Mouse (Mus musculus) midbrain, postnatal 0 days (tissue): Measurements from ENCODE around the gene Lmx1b. TPM values are rescaled to one million over a fixed set of nuclear protein-coding genes. Genes with fewer than 3 reads are reported as not detected.

Experiments used
- ATAC-seq: fragments of 200-750 bp; cut with Nextera tagmentation; 2 replicates; pipeline ENCODE4 v1.8.0; 2017; ENCODE audit warnings: moderate number of reproducible peaks, mild to moderate bottlenecking, moderate TSS enrichment, moderate library complexity; ENCODE audit not compliant: low FRiP score
- DNase-seq: peaks from one replicate; pipeline ENCODE4 v3.0.0-alpha.2; 2015; ENCODE audit warnings: low spot score
- H3K27ac ChIP-seq: fragments of 300-500 bp; sonication (generic); 2 replicates; pipeline ENCODE4 v1.5.1; 2014; ENCODE audit warnings: low read depth, mild to moderate bottlenecking, low read length, mixed read lengths
- H3K27me3 ChIP-seq: fragments of 300-500 bp; sonication (generic); 2 replicates; pipeline ENCODE4 v1.6.1; 2014; ENCODE audit warnings: low read length, control low read depth, mixed read lengths; ENCODE audit not compliant: insufficient read depth
- H3K36me3 ChIP-seq: fragments of 300-500 bp; sonication (generic); 2 replicates; pipeline ENCODE4 v1.6.1; 2014; ENCODE audit warnings: low read length, control low read depth, mixed read lengths; ENCODE audit not compliant: insufficient read depth
- H3K4me1 ChIP-seq: fragments of 300-500 bp; sonication (generic); 2 replicates; pipeline ENCODE4 v1.6.1; 2014; ENCODE audit warnings: mild to moderate bottlenecking, control low read depth, antibody characterized with exemption, low read length, mixed read lengths; ENCODE audit not compliant: insufficient read depth
- H3K4me2 ChIP-seq: fragments of 300-500 bp; sonication (generic); 2 replicates; pipeline ENCODE4 v1.6.1; 2014; ENCODE audit warnings: low read depth, mild to moderate bottlenecking, low read length, mixed read lengths; ENCODE audit not compliant: poor library complexity, severe bottlenecking
- H3K4me3 ChIP-seq: fragments of 300-500 bp; sonication (generic); 2 replicates; pipeline ENCODE4 v1.5.1; 2014; ENCODE audit warnings: low read depth, mild to moderate bottlenecking, low read length, moderate library complexity
- H3K9ac ChIP-seq: fragments of 300-500 bp; sonication (generic); replicated peaks from 2 replicates; pipeline ENCODE4 v1.6.1; 2014; ENCODE audit warnings: mild to moderate bottlenecking, low read length, moderate library complexity, mixed read lengths; ENCODE audit not compliant: poor library complexity, severe bottlenecking
- H3K9me3 ChIP-seq: fragments of 300-500 bp; sonication (generic); 2 replicates; pipeline ENCODE4 v1.6.1; 2016; ENCODE audit warnings: low read length, control low read depth
- CTCF ChIP-seq: IDR thresholded peaks from 2 replicates; pipeline ENCODE4 v1.5.1; 2016; ENCODE audit warnings: antibody characterized with exemption, mild to moderate bottlenecking
- WGBS: fragments of 180-500 bp; shearing (Covaris S2); extraction: QIAGEN DNeasy Blood & Tissue Kit; methylation state at CpG from one replicate; pipeline ENCODE4 v1.1.7; 2014; 5-methylcytosine and 5-hydroxymethylcytosine counted together
- polyA plus RNA-seq: library from polyadenylated mRNA; unstranded; fragments of >200 nt; fragmentation: Nextera tagmentation; extraction: Ambion mirVana; gene quantifications from 2 replicates; pipeline ENCODE4 v1.2.1, GENCODE M21; 2015
- total RNA-seq: library from RNA; depleted of rRNA; stranded (reverse); fragments of >200 nt; gene quantifications from 2 replicates; pipeline ENCODE4 v1.2.3, GENCODE M21; 2014; rRNA removed

Gene Lmx1b
- total and polyA plus RNA-seq, 2 experiments from 2014 or later, result 0.83 to 8.4 TPM

- Histone ChIP-seq H3K4me3 (no peak overlapping the region), H3K27ac (no peak overlapping the region), H3K4me1 (no peaks in the 10 kb centered on the region), H3K36me3 (no peaks in the 10 kb centered on the region), H3K9ac (no peak overlapping the region), H3K9me3 (peaks cover 6% of the 10 kb centered on the region; the same call in 1 of the 2 replicates), H3K27me3 (no peaks in the 10 kb centered on the region), H3K4me2 (no peak overlapping the region)
- WGBS, result 62% methylated on average over 5 of the region's 5 CpGs
- ATAC-seq (no peak), DNase-seq (peak; percentile 52)
- TF ChIP-seq CTCF, result no peak
Measured at GRCm38 (mm10) chr2:33525274-33526055, 114.8 kb downstream of the Lmx1b start.

- TF ChIP-seq CTCF, result no peak
- Histone ChIP-seq H3K27ac (no peak overlapping the region), H3K9me3 (no peaks in the 10 kb centered on the region), H3K4me1 (no peaks in the 10 kb centered on the region), H3K27me3 (no peaks in the 10 kb centered on the region), H3K36me3 (no peaks in the 10 kb centered on the region), H3K4me2 (no peak overlapping the region), H3K9ac (no peak overlapping the region), H3K4me3 (no peak overlapping the region)
- DNase-seq, result no peak
- ATAC-seq, result no peak
- WGBS, result 46% methylated on average over 19 of the region's 19 CpGs
Measured at GRCm38 (mm10) chr2:33515856-33516255, 124.5 kb downstream of the Lmx1b start.

- Histone ChIP-seq H3K27ac (no peak overlapping the region), H3K36me3 (no peaks in the 10 kb centered on the region), H3K27me3 (no peaks in the 10 kb centered on the region), H3K4me3 (no peak overlapping the region), H3K9ac (no peak overlapping the region), H3K4me1 (no peaks in the 10 kb centered on the region), H3K9me3 (no peaks in the 10 kb centered on the region), H3K4me2 (no peak overlapping the region)
- no peak for TF ChIP-seq CTCF
- ATAC-seq (no peak), DNase-seq (no peak)
- 92% methylated on average over 8 of the region's 8 CpGs for WGBS
Measured at GRCm38 (mm10) chr2:33515431-33515830, 124.9 kb downstream of the Lmx1b start.

Other genes with a start within 250 kb of the Lmx1b start
- 24.9 and 25.3 TPM in 2 replicates for gene Zbtb34, start 209.2 kb downstream of the Lmx1b start, total RNA-seq
- gene Zbtb34, start 209.2 kb downstream of the Lmx1b start, polyA plus RNA-seq, result 3.1 and 3.8 TPM in 2 replicates
- 37.4 and 39.6 TPM in 2 replicates for gene Zbtb43, start 172.0 kb downstream of the Lmx1b start, total RNA-seq
- 19.8 and 21.2 TPM in 2 replicates for gene Zbtb43, start 172.0 kb downstream of the Lmx1b start, polyA plus RNA-seq
- 133 and 155 TPM in 2 replicates for gene Mvb12b, start 247.4 kb upstream of the Lmx1b start, total RNA-seq
- 48.8 and 68.1 TPM in 2 replicates for gene Mvb12b, start 247.4 kb upstream of the Lmx1b start, polyA plus RNA-seq